Mouse (Mus musculus) neutrophil, adult 5-6 weeks (primary cell): ENCODE results near the gene Tulp4. TPM values are rescaled to one million over a fixed set of nuclear protein-coding genes. Genes with fewer than 3 reads are reported as not detected.
A peak's percentile ranks its signal among the peaks of the same experiment; 100 is the strongest.
"Not testable (repeated sequence)": the region's sequence is repeated elsewhere in the genome, so short reads cannot be mapped to it uniquely, and the experiment has no call there.

Experiments used
- ATAC-seq: fragments of 151-379, 151-347 bp; 2 replicates; pipeline ENCODE4 v1.8.0; 2017; ENCODE audit warnings: mild to moderate bottlenecking, moderate TSS enrichment; ENCODE audit not compliant: insufficient number of reproducible peaks, poor library complexity, low FRiP score, severe bottlenecking; ENCODE audit errors: extremely low read depth
- total RNA-seq: library from RNA; stranded (forward); fragments of 200-1000 nt; gene quantifications from 2 replicates; pipeline ENCODE4 v1.2.3, GENCODE M21; 2017

Tulp4 gene
- total RNA-seq, 1 experiment from 2014 or later = 45.7 TPM

GRCm38 (mm10) chr17:6251298-6251697, 145.1 kb downstream of the Tulp4 start:
- ATAC-seq = not testable (repeated sequence)

DNA sequence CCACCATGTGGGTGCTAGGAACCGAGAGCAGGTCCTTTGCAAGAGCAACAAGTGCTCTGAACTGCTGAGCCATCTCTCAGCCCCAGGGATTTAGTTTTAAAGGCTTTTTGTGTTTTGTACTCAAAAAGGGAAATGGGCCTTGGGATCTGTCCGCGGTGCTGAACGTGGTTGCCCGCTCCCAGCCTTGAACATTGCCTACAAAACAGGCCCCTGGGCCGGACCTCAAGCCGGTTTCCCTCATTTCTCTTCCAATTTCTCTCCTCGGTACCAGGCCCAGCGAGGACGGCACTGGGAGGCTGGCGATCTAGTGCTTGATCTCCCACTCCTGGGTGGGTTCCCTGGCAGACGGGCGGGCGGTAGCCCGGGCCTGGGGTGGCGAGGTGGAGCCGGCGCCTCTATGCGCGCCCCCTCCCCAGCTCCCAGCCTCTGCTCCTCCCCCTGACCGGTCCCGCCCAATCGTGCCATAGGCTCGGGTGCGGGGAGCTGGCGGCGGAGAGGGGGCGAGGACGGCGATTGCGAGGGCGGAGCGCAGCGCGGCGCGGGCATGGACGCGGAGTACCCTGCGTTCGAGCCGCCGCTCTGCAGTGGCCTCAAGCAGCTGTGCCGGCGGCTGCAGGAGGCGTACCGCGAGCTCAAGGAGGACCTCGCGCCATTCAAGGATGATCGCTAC, 150.3 kb downstream of the Tulp4 start, which contains the start of gene Tmem181a:
Tmem181a (plus strand) TSS at position 461 of the 670 bp plus-strand sequence.
- not testable (repeated sequence) for ATAC-seq

DNA sequence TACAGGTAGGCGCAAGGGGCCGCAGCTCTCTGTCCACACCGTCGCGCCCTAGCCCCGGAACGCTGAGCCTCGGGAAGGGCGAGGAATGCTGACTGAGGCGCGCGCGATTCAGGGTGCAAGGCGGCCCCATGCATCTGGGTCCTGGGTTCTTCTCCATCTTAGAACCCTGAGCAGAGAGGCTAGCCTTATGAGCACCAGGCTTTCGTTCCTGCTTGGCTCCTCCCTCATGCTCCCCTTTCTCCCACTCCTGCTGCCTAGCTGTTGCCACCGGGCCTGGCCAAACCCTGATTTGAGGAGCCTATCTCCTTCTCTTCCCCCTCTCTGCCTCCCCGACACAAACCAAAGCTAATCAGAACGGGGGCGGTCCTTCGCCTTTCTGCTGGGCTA, 150.8 kb downstream of the Tulp4 start:
- ATAC-seq = not testable (repeated sequence)

DNA sequence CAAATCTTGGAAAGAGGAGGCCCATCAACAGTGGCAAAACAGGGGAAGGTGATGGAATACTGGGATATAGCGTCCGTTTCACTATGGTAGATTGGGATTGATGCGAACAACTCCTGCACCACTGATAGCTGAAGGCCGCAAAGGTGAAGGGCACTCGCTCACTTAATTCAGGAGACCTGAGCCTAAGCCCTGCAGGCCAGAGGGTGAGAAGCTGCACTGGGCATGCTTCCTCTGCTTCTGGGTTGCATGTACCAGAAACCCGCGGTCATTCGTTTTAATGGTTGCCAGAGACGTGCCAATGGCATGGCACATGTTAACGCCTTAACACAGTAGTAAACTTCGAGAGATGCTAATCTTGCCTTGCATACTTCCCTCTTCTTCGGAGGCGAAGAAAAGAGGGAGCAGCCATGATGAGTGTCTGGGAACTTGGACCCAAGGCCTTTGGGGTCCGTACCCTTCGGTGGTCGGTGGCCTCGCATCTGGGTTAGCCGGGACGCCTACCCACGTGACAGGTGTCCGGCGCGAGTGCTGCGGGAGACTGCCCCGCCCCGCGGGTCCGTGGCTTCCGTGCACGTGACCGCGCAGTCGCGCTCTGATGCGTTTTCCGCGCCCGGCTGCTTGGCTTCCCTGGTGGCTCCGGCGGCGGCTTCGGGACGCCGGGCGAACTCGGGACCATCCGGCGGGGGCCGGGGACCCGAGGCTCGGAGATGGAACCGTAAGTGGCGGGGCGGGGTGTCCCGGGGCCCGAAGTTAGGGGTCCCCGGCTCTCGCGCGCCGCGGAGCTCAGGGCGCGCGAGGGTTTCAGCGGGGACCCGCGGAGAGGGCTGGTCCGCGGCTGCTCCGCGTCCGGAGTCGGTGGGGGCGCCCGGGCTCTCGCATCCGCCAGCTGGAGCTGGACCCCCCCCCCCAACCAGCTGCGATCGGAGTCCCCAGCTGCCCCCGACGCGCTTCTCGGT, 163.9 kb downstream of the Tulp4 start:
- ATAC-seq = peak; percentile 24; the same call in 1 of the 2 replicates

GRCm38 (mm10) chr17:6270840-6271239, 164.6 kb downstream of the Tulp4 start:
- ATAC-seq = not testable (repeated sequence)

DNA sequence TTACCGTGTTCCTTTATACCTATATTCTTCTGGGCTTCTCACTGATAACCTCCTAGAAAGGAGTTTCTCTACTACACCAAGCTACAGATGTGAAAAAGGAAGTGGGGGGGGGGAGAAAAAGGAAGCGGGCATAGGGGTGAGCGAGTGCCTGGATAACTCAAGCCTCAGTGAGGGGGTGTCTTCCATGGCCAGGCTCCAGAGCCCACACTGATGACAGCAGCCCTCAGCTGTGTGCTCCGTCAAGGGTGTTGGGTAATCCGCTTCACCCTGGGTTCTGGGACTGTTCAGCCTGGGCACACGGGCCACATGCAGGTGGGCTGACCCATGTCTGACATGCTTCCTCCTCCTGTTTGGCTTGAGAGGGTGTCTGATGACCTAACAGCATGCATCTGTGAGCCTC, 165.7 kb downstream of the Tulp4 start:
- not testable (repeated sequence) for ATAC-seq

GRCm38 (mm10) chr17:6274693-6275092, 168.5 kb downstream of the Tulp4 start:
- not testable (repeated sequence) for ATAC-seq

DNA sequence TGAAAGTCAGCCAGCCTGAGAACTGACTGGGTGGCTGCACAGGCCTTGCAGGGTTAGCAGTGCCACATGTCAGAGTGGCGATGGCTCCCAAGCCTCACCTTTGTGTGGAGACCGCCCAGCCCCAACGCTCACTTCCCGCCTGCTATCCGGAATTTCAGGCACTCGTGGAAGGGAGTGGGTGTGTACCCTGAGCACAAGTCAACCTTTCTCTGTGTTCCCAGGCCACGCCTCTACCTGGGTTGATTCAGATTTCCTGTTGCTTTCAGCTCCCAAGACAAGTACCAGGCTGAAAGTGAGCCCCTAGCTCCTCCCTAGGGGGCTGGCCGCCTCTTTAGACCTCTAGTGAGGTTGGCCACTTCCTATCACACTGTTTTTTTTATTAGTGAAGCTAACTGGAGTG, 173.0 kb downstream of the Tulp4 start:
- ATAC-seq = not testable (repeated sequence)

DNA sequence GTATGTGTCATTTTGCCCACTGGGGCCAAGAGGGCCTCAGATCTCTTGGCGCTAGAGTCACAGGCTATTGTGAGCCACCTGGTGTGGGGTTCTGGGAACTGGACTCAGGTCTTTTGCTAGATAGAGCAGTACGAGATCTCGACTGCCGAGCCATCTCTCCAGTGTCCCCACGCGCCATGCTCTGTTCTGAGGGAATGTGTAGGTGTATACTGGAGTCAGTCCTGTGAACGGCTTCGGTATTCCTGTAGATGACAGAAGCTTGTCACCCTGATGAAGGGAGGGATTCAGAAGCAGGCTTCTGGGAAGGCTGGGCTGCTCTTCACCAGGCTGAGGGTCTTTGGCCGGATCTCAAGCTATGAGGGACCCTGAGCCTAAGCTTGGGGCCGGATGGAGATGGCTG, 173.5 kb downstream of the Tulp4 start:
- ATAC-seq = not testable (repeated sequence)

DNA sequence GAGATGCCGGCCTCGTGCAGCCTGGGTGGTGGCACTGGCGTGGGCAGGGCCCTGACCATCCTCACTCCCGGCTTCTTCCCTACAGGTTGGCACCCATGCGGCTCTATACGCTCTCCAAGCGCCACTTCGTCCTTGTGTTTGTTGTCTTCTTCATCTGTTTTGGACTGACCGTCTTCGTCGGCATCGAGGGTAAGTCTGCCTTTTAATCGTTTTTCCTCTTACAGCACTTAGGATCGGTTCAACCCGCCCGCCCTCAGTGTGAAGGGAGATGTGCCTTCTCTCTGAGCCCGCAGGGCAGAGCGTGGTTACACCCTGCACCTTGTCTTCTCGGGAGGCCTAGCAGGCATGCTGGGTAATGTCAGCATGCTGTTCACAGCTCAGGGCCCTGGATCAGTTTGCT, 174.3 kb downstream of the Tulp4 start:
- ATAC-seq = not testable (repeated sequence)

DNA sequence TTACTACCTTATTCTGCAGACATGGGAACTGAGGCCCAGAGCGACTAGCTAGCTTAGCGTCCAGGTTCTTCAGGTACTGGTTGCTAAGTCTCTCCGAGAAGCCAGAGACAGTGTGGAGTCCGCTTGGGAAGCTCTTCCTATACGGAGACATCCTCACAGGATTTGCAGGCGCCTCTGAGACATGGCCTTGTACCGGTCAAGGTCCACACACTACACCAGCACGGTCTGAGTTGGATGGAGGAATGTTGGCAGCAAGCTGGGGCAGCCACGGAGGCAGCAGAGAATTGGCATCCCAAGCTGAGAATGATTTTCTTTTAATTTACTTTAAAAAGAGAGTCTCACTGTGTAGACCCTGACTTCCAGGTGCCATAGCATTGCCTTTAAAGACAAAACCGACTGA, 176.9 kb downstream of the Tulp4 start:
- ATAC-seq = not testable (repeated sequence)

DNA sequence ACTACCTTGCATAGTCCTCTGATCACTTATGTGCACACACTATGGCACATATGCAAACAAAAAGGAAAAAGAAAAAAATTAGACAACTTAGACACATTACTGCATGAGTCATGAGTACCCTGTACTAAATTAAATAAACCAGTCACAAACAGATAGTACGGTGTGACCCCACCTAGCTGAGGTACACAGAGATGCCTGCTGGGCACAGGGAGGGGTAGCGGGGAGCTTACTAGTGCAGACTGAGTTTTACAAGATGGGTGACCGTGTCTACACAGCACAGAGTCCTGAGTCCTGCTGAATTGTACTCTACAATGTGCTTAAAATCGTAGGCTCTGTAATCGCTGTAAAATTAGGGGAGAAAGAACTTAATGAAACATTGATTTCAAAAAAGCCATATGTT, 179.9 kb downstream of the Tulp4 start:
- not testable (repeated sequence) for ATAC-seq

GRCm38 (mm10) chr17:6289045-6289444, 182.8 kb downstream of the Tulp4 start:
- not testable (repeated sequence) for ATAC-seq

GRCm38 (mm10) chr17:6293882-6294281, 187.6 kb downstream of the Tulp4 start:
- ATAC-seq = not testable (repeated sequence)

GRCm38 (mm10) chr17:6297060-6297795, 191.0 kb downstream of the Tulp4 start:
- ATAC-seq = not testable (repeated sequence)

- not testable (repeated sequence) for ATAC-seq
These were observed 194.1 kb downstream of the Tulp4 start for GRCm38 (mm10) chr17:6300190-6300863.
